Mouse (Mus musculus) intestine, embryonic 16.5 days (tissue): ENCODE measurements around the gene Cttnbp2nl. TPM values are rescaled to one million over a fixed set of nuclear protein-coding genes. Genes with fewer than 3 reads are reported as not detected.

Source experiments
- ATAC-seq: fragments of 200-750 bp; cut with Nextera tagmentation; 2 replicates; pipeline ENCODE4 v1.8.0; 2017; ENCODE audit warnings: moderate TSS enrichment, moderate library complexity
- H3K27ac ChIP-seq: fragments of 300-500 bp; sonication (generic); 2 replicates; pipeline ENCODE4 v1.5.1; 2014; ENCODE audit warnings: mild to moderate bottlenecking, low read length
- H3K27me3 ChIP-seq: fragments of 300-500 bp; sonication (generic); replicated peaks from 2 replicates; pipeline ENCODE4 v1.6.1; 2014; ENCODE audit warnings: low read length, control low read depth, mixed read lengths; ENCODE audit not compliant: control insufficient read depth, insufficient read depth
- H3K36me3 ChIP-seq: fragments of 300-500 bp; sonication (generic); 2 replicates; pipeline ENCODE4 v1.6.1; 2014; ENCODE audit warnings: low read length, control low read depth; ENCODE audit not compliant: control insufficient read depth, insufficient read depth
- H3K4me1 ChIP-seq: fragments of 300-500 bp; sonication (generic); 2 replicates; pipeline ENCODE4 v1.6.1; 2014; ENCODE audit warnings: low read length, control low read depth, mixed read lengths; ENCODE audit not compliant: control insufficient read depth, insufficient read depth
- H3K4me2 ChIP-seq: fragments of 300-500 bp; sonication (generic); 2 replicates; pipeline ENCODE4 v1.6.1; 2014; ENCODE audit warnings: low read depth, low read length, control low read depth
- H3K4me3 ChIP-seq: fragments of 300-500 bp; sonication (generic); 2 replicates; pipeline ENCODE4 v1.5.1; 2014; ENCODE audit warnings: mild to moderate bottlenecking, low read length
- H3K9ac ChIP-seq: fragments of 300-500 bp; sonication (generic); 2 replicates; pipeline ENCODE4 v1.6.1; 2014; ENCODE audit warnings: low read depth, low read length
- H3K9me3 ChIP-seq: fragments of 300-500 bp; sonication (generic); 2 replicates; pipeline ENCODE4 v1.6.1; 2016; ENCODE audit warnings: low read length, control low read depth; ENCODE audit not compliant: control insufficient read depth
- WGBS: fragments of 180-500 bp; shearing (Covaris S2); extraction: QIAGEN DNeasy Blood & Tissue Kit; methylation state at CpG from one replicate; pipeline ENCODE4 v1.1.7; 2014; 5-methylcytosine and 5-hydroxymethylcytosine counted together
- polyA plus RNA-seq: library from polyadenylated mRNA; unstranded; fragments of >200 nt; fragmentation: Nextera tagmentation; extraction: Ambion mirVana; gene quantifications from 2 replicates; pipeline ENCODE4 v1.2.1, GENCODE M21; 2015

Cttnbp2nl gene
- polyA plus RNA-seq, 1 experiment from 2014 or later, result 19.0 TPM

GRCm38 (mm10) chr3:104952891-104953670 lies 99.9 kb downstream of the Cttnbp2nl start:
- no peak overlapping the region for H3K4me3 ChIP-seq
- no peaks in the 10 kb centered on the region for H3K27me3 ChIP-seq
- no peak overlapping the region for H3K4me2 ChIP-seq
- no peak overlapping the region for H3K27ac ChIP-seq
- peaks cover 7% of the 10 kb centered on the region; the same call in 1 of the 2 replicates for H3K4me1 ChIP-seq
- H3K9me3 ChIP-seq, result no peaks in the 10 kb centered on the region
- H3K36me3 ChIP-seq, result no peaks in the 10 kb centered on the region; the same call in 1 of the 2 replicates
- 88% methylated on average over 23 of the region's 23 CpGs for WGBS
- no peak overlapping the region for H3K9ac ChIP-seq
- no peak for ATAC-seq

Other genes starting within 250 kb of the Cttnbp2nl start
- 139 and 161 TPM in 2 replicates for gene Mov10, start 234.6 kb downstream of the Cttnbp2nl start, polyA plus RNA-seq
- gene St7l, start 189.1 kb downstream of the Cttnbp2nl start, polyA plus RNA-seq, result 37.0 and 37.8 TPM in 2 replicates
- gene Capza1, start 188.6 kb downstream of the Cttnbp2nl start, polyA plus RNA-seq, result 200 TPM in 2 replicates
- gene Wnt2b, start 91.2 kb downstream of the Cttnbp2nl start, polyA plus RNA-seq, result 1.3 and 1.5 TPM in 2 replicates
- gene 4930564D02Rik, start 13.7 kb upstream of the Cttnbp2nl start, polyA plus RNA-seq, result not detected in 2 replicates